Mouse (Mus musculus): Measurements from ENCODE around the gene Myrf.
A peak's percentile ranks its signal among the peaks of the same experiment; 100 is the strongest.

Myrf gene

GRCm38 (mm10) chr19:10248128-10248527 is 7.6 kb upstream of the Myrf start:
- no peak for DNase-seq (ENCODE audit: low spot score in 2 of 2)

GRCm38 (mm10) chr19:10247165-10247564 is 6.6 kb upstream of the Myrf start:
- DNase-seq (ENCODE audit: low spot score in 2 of 2) = no peak

- DNase-seq (ENCODE audit: low spot score in 2 of 2) = peak; percentile 31 to 45
Observed at GRCm38 (mm10) chr19:10244183-10244582, 3.6 kb upstream of the Myrf start.

- peak in 1 of 2 experiments; percentile 29 for DNase-seq (ENCODE audit: low spot score in 2 of 2)
Observed at GRCm38 (mm10) chr19:10242916-10243315, 2.4 kb upstream of the Myrf start.

GRCm38 (mm10) chr19:10239975-10240653 is 434 bp downstream of the Myrf start:
- no peak for DNase-seq (ENCODE audit: low spot score in 2 of 2)

- no peak for DNase-seq (ENCODE audit: low spot score in 2 of 2)
Observed at GRCm38 (mm10) chr19:10239419-10239818, 1.1 kb downstream of the Myrf start.

GRCm38 (mm10) chr19:10238477-10238876 is 2.1 kb downstream of the Myrf start:
- no peak for DNase-seq (ENCODE audit: low spot score in 2 of 2)

GRCm38 (mm10) chr19:10235784-10236565 is 4.6 kb downstream of the Myrf start:
- DNase-seq (ENCODE audit: low spot score in 2 of 2) = no peak

GRCm38 (mm10) chr19:10232327-10233017 is 8.1 kb downstream of the Myrf start:
- DNase-seq (ENCODE audit: low spot score in 2 of 2) = no peak

- DNase-seq (ENCODE audit: low spot score in 2 of 2) = no peak
Observed at GRCm38 (mm10) chr19:10231871-10232270, 8.7 kb downstream of the Myrf start.

GRCm38 (mm10) chr19:10231016-10231415 is 9.5 kb downstream of the Myrf start:
- DNase-seq (ENCODE audit: low spot score in 2 of 2) = no peak

GRCm38 (mm10) chr19:10225767-10226166 is 14.8 kb downstream of the Myrf start:
- no peak for DNase-seq (ENCODE audit: low spot score in 2 of 2)

GRCm38 (mm10) chr19:10224637-10225453 is 15.7 kb downstream of the Myrf start:
- no peak for DNase-seq (ENCODE audit: low spot score in 2 of 2)

GRCm38 (mm10) chr19:10223561-10223960 is 17.0 kb downstream of the Myrf start:
- no peak for DNase-seq (ENCODE audit: low spot score in 2 of 2)

- no peak for DNase-seq (ENCODE audit: low spot score in 2 of 2)
Observed at GRCm38 (mm10) chr19:10222656-10223055, 17.9 kb downstream of the Myrf start.

GRCm38 (mm10) chr19:10221585-10221984 is 19.0 kb downstream of the Myrf start:
- no peak for DNase-seq (ENCODE audit: low spot score in 2 of 2)

GRCm38 (mm10) chr19:10219593-10219992 is 21.0 kb downstream of the Myrf start:
- DNase-seq (ENCODE audit: low spot score in 2 of 2) = no peak

- DNase-seq (ENCODE audit: low spot score in 2 of 2) = no peak
Observed at GRCm38 (mm10) chr19:10219108-10219507, 21.4 kb downstream of the Myrf start.

GRCm38 (mm10) chr19:10216101-10216500 is 24.4 kb downstream of the Myrf start:
- no peak for DNase-seq (ENCODE audit: low spot score in 2 of 2)

GRCm38 (mm10) chr19:10213796-10214471 is 26.6 kb downstream of the Myrf start:
- no peak for DNase-seq (ENCODE audit: low spot score in 2 of 2)

- DNase-seq (ENCODE audit: low spot score in 2 of 2) = no peak
Observed at GRCm38 (mm10) chr19:10210885-10211284, 29.7 kb downstream of the Myrf start.

Data from frontal cortex, postnatal 14 days (tissue).